Mouse (Mus musculus) liver, adult 2 months (tissue): ENCODE results near the gene Kcnh2. TPM values are rescaled to one million over a fixed set of nuclear protein-coding genes. Genes with fewer than 3 reads are reported as not detected.

Experiments used
- DNase-seq: peaks from one replicate; pipeline ENCODE4 v3.0.0-alpha.2; 2011; ENCODE audit warnings: low read depth, low spot score; ENCODE audit errors: extremely low read depth
- H3K27ac ChIP-seq: fragments of 200-500 bp; replicated peaks from 2 replicates; pipeline ENCODE4 v1.5.1; 2012; ENCODE audit warnings: low read depth, mild to moderate bottlenecking, control low read depth, inconsistent platforms, low read length; ENCODE audit not compliant: insufficient read depth
- H3K27me3 ChIP-seq: fragments of 200-500 bp; 2 replicates; pipeline ENCODE4 v1.6.1; 2012; ENCODE audit warnings: mild to moderate bottlenecking, moderate library complexity, low read length, inconsistent platforms; ENCODE audit not compliant: control insufficient read depth, insufficient read depth
- H3K36me3 ChIP-seq: fragments of 200-500 bp; 2 replicates; pipeline ENCODE4 v1.6.1; 2012; ENCODE audit warnings: low read length, inconsistent platforms; ENCODE audit not compliant: control insufficient read depth, insufficient read depth
- H3K4me1 ChIP-seq: fragments of 200-500 bp; 2 replicates; pipeline ENCODE4 v1.6.1; 2011; ENCODE audit warnings: low read length; ENCODE audit not compliant: control insufficient read depth, insufficient read depth
- H3K4me3 ChIP-seq: fragments of 200-500 bp; 2 replicates; pipeline ENCODE4 v1.5.1; 2011; ENCODE audit warnings: low read depth, mild to moderate bottlenecking, control low read depth, low read length, moderate library complexity; ENCODE audit not compliant: insufficient read depth
- H3K79me2 ChIP-seq: fragments of 200-500 bp; 2 replicates; pipeline ENCODE4 v1.6.1; 2012; ENCODE audit warnings: inconsistent platforms, mild to moderate bottlenecking, low read length, moderate library complexity; ENCODE audit not compliant: control insufficient read depth, insufficient read depth
- H3K9ac ChIP-seq: fragments of 200-500 bp; 2 replicates; pipeline ENCODE4 v1.6.1; 2012; ENCODE audit warnings: low read depth, mild to moderate bottlenecking, control low read depth, inconsistent platforms, low read length
- CTCF ChIP-seq: fragments of 200-500 bp; IDR thresholded peaks from 2 replicates; pipeline ENCODE4 v1.5.1; 2011; ENCODE audit warnings: low read depth, low read length, control low read depth
- POLR2A ChIP-seq: fragments of 200-500 bp; IDR thresholded peaks from 2 replicates; pipeline ENCODE4 v1.6.1; 2011; ENCODE audit warnings: low read length, control low read depth; ENCODE audit not compliant: insufficient read depth; ENCODE audit errors: extremely low read depth
- WGBS: fragments of 180-500 bp; shearing (Covaris S2); methylation state at CpG from one replicate; pipeline ENCODE4 v1.1.7; 2018; 5-methylcytosine and 5-hydroxymethylcytosine counted together
- polyA plus RNA-seq: library from polyadenylated mRNA; depleted of rRNA; stranded (reverse); fragments of >200 nt; gene quantifications from 2 replicates; pipeline ENCODE4 v1.2.3, GENCODE M21; 2012
- total RNA-seq: library from RNA; depleted of rRNA; stranded (reverse); fragments of >200 nt; gene quantifications from 2 replicates; pipeline ENCODE4 v1.2.3, GENCODE M21; 2014

The Kcnh2 gene
- total and polyA plus RNA-seq, 2 experiments = not detected

GRCm38 (mm10) chr5:24291954-24292353 is 59.5 kb downstream of the Kcnh2 start:
- Histone ChIP-seq H3K27ac (no peak overlapping the region), H3K36me3 (no peaks in the 10 kb centered on the region), H3K4me1 (no peaks in the 10 kb centered on the region), H3K79me2 (no peaks in the 10 kb centered on the region), H3K9ac (no peak overlapping the region), H3K4me3 (no peak overlapping the region), H3K27me3 (peaks cover 2% of the 10 kb centered on the region)
- TF ChIP-seq CTCF (no peak), POLR2A (no peak)
- DNase-seq = no peak
- 54% methylated on average over 3 of the region's 3 CpGs for WGBS

GRCm38 (mm10) chr5:24286221-24286970 is 65.0 kb downstream of the Kcnh2 start:
- WGBS = 62% methylated on average over 7 of the region's 7 CpGs
- Histone ChIP-seq H3K36me3 (no peaks in the 10 kb centered on the region), H3K4me3 (no peak overlapping the region), H3K27ac (no peak overlapping the region), H3K79me2 (no peaks in the 10 kb centered on the region), H3K9ac (no peak overlapping the region), H3K27me3 (peaks cover 4% of the 10 kb centered on the region; the same call in 1 of the 2 replicates), H3K4me1 (no peaks in the 10 kb centered on the region)
- DNase-seq = no peak
- TF ChIP-seq CTCF = no peak
- TF ChIP-seq POLR2A = no peak

- DNase-seq = no peak
- Histone ChIP-seq H3K9ac (no peak overlapping the region), H3K27me3 (peaks cover 8% of the 10 kb centered on the region; the same call in 1 of the 2 replicates), H3K36me3 (no peaks in the 10 kb centered on the region), H3K79me2 (no peaks in the 10 kb centered on the region), H3K4me3 (no peak overlapping the region), H3K4me1 (no peaks in the 10 kb centered on the region), H3K27ac (no peak overlapping the region)
- TF ChIP-seq POLR2A (no peak), CTCF (no peak)
- WGBS = 85% methylated on average over 6 of the region's 6 CpGs
Observed at GRCm38 (mm10) chr5:24284145-24284544, 67.3 kb downstream of the Kcnh2 start.

- Histone ChIP-seq H3K4me1 (no peaks in the 10 kb centered on the region), H3K27ac (no peak overlapping the region), H3K27me3 (peaks cover 8% of the 10 kb centered on the region; the same call in 1 of the 2 replicates), H3K36me3 (no peaks in the 10 kb centered on the region), H3K4me3 (no peak overlapping the region), H3K9ac (no peak overlapping the region), H3K79me2 (no peaks in the 10 kb centered on the region)
- no peak for DNase-seq
- WGBS = 70% methylated on average over 5 of the region's 5 CpGs
- TF ChIP-seq CTCF = no peak
- no peak for TF ChIP-seq POLR2A
Observed at GRCm38 (mm10) chr5:24283181-24283580, 68.2 kb downstream of the Kcnh2 start.

- Histone ChIP-seq H3K4me1 (no peaks in the 10 kb centered on the region), H3K27me3 (peaks cover 4% of the 10 kb centered on the region; the same call in 1 of the 2 replicates), H3K27ac (no peak overlapping the region), H3K9ac (no peak overlapping the region), H3K36me3 (no peaks in the 10 kb centered on the region), H3K4me3 (no peak overlapping the region), H3K79me2 (no peaks in the 10 kb centered on the region)
- WGBS = 79% methylated on average over 2 of the region's 2 CpGs
- TF ChIP-seq POLR2A = no peak
- DNase-seq = no peak
Observed at GRCm38 (mm10) chr5:24280523-24280922, 70.9 kb downstream of the Kcnh2 start.

GRCm38 (mm10) chr5:24279527-24279926 is 71.9 kb downstream of the Kcnh2 start:
- TF ChIP-seq CTCF (no peak), POLR2A (no peak)
- H3K79me2 ChIP-seq = no peaks in the 10 kb centered on the region
- no peak overlapping the region for H3K9ac ChIP-seq
- H3K36me3 ChIP-seq = no peaks in the 10 kb centered on the region
- no peak for DNase-seq
- WGBS = 72% methylated on average over 4 of the region's 4 CpGs
- H3K27me3 ChIP-seq = peaks cover 4% of the 10 kb centered on the region; the same call in 1 of the 2 replicates
- H3K4me3 ChIP-seq = no peak overlapping the region
- H3K4me1 ChIP-seq = no peaks in the 10 kb centered on the region
- H3K27ac ChIP-seq = no peak overlapping the region
